Mouse (Mus musculus): ENCODE measurements around the gene Tgoln1. TPM values are rescaled to one million over a fixed set of nuclear protein-coding genes. Genes with fewer than 3 reads are reported as not detected.

The Tgoln1 gene
- polyA plus RNA-seq, 1 experiment from 2014 or later: 40.7 TPM

DNA sequence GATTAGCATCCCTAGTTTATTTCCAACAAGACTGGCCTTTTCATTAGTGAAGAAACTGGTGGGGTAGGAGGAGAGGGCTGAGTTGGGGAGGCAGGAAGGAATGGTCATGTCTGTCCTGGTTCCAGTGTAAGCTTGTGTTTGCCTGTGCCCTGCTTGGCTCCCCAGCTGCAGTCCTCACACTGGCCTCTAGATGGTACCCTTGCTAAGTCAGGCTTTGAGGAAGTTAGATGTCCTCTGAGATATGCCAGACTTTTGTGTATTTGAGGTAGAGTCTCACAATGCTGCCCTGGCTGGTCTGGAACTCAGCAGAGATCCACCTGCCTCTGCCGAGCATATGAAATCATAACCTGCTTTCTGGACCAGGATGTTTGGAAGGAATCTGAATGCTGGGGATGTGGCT lies 15.1 kb downstream of the Tgoln1 start:
- Histone ChIP-seq H3K36me3 (ENCODE audit: control insufficient read depth, insufficient read depth, low read length) (peaks cover 3% of the 10 kb centered on the region; the same call in 1 of the 2 replicates), H3K27ac (ENCODE audit: low read length) (no peak overlapping the region), H3K4me1 (ENCODE audit: control insufficient read depth, insufficient read depth, low read length) (peaks cover 10% of the 10 kb centered on the region), H3K9me3 (replicated peaks; ENCODE audit: control insufficient read depth, low read length, poor library complexity, severe bottlenecking) (no peaks in the 10 kb centered on the region), H3K4me2 (ENCODE audit: low read length) (no peak overlapping the region), H3K4me3 (ENCODE audit: low read depth, low read length) (no peak overlapping the region), H3K9ac (ENCODE audit: low read depth, low read length) (no peak overlapping the region), H3K27me3 (ENCODE audit: control insufficient read depth, insufficient read depth, low read depth, low read length) (no peaks in the 10 kb centered on the region)
- no peak for ATAC-seq
- 55% methylated on average over 1 of the region's 1 CpGs for WGBS

DNA sequence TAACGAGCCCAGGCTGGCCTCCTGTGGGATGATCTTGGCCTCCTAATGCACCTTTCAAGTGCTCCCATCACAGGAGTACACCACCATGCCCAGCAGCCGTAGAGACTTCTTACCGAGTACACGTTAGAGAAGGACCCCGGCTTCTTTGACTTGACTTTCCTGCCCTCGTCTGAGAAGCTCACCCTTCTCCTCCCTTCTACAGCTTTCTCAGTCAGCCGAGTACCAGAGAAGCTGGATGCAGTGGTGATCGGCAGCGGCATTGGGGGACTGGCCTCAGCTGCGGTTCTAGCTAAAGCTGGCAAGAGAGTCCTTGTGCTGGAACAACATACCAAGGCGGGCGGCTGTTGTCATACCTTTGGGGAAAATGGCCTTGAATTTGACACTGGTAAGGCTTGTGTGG lies 16.0 kb downstream of the Tgoln1 start:
- H3K4me1 ChIP-seq (ENCODE audit: control insufficient read depth, insufficient read depth, low read length): peaks cover 11% of the 10 kb centered on the region
- no peaks in the 10 kb centered on the region for H3K27me3 ChIP-seq (ENCODE audit: control insufficient read depth, insufficient read depth, low read depth, low read length)
- no peak overlapping the region for H3K4me3 ChIP-seq (ENCODE audit: low read depth, low read length)
- H3K36me3 ChIP-seq (ENCODE audit: control insufficient read depth, insufficient read depth, low read length): 0 out of 2 replicates have a peak, but pooled peaks cover 2% of the 10 kb centered on the region
- no peak for ATAC-seq
- no peak overlapping the region for H3K27ac ChIP-seq (ENCODE audit: low read length)
- no peak overlapping the region for H3K4me2 ChIP-seq (ENCODE audit: low read length)
- WGBS: 89% methylated on average over 12 of the region's 12 CpGs
- H3K9ac ChIP-seq (ENCODE audit: low read depth, low read length): no peak overlapping the region
- H3K9me3 ChIP-seq (replicated peaks; ENCODE audit: control insufficient read depth, low read length, poor library complexity, severe bottlenecking): no peaks in the 10 kb centered on the region

DNA sequence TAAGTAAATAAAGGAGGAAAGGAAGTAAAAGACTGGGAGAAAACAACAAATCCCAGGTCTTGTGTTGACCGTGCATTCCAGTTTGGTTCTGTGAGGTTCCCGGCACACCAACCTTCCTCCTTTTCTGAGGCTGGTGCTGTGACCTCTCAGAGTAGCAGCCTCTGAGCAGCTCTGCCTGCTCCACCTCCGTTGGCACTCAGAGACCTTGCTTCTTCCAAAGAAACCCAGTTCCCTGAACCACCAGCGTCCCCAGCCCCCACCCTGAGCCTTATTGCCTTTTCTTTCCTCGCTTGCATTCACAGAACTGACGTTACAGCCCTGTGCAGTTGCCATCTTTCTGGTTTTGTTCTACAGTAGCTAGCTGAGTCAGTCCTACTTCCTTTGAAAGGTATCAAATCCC lies 16.6 kb downstream of the Tgoln1 start:
- WGBS: 85% methylated on average over 6 of the region's 6 CpGs
- no peaks in the 10 kb centered on the region for H3K9me3 ChIP-seq (replicated peaks; ENCODE audit: control insufficient read depth, low read length, poor library complexity, severe bottlenecking)
- H3K36me3 ChIP-seq (ENCODE audit: control insufficient read depth, insufficient read depth, low read length): 0 out of 2 replicates have a peak, but pooled peaks cover 2% of the 10 kb centered on the region
- H3K27ac ChIP-seq (ENCODE audit: low read length): no peak overlapping the region
- no peak overlapping the region for H3K9ac ChIP-seq (ENCODE audit: low read depth, low read length)
- H3K4me1 ChIP-seq (ENCODE audit: control insufficient read depth, insufficient read depth, low read length): peaks cover 11% of the 10 kb centered on the region
- no peak for ATAC-seq
- no peaks in the 10 kb centered on the region for H3K27me3 ChIP-seq (ENCODE audit: control insufficient read depth, insufficient read depth, low read depth, low read length)
- no peak overlapping the region for H3K4me2 ChIP-seq (ENCODE audit: low read length)
- H3K4me3 ChIP-seq (ENCODE audit: low read depth, low read length): no peak overlapping the region

DNA sequence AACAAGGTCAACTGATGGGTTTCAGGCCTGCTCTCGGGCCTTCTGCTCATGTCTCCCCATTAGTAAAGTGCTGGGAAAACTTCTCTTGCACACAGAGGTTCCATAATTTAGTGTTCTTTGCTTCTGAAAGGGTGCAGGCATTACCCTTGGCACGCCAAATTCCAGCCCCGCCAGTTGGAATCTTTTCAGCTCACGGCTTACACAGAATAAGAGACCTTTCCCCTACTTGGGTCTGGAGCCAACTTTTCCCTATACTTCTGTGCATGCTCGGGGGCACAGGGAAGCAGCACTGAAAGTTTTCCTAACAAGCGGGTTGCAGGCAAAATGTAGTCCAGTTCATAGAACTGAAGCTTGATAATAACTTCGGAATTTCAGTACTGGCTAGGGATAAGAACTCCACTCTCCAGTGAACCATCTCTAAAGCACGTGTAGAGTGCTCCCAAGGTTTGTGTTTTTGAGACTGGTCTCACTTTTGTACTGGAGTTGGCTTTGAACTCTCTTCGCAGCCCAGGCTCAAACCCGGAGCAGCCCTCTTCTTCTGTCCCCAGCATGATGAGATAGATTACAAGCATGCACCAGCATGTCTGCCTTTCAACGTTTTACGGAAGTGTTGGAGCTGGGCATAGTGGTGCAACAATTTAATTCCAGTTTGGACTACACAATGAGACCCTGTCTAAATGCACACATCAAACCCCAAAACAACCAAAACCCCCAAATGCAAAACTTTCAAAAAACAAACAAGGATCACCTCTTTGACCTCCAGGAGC lies 17.8 kb downstream of the Tgoln1 start:
- H3K27me3 ChIP-seq (ENCODE audit: control insufficient read depth, insufficient read depth, low read depth, low read length): no peaks in the 10 kb centered on the region
- H3K4me3 ChIP-seq (ENCODE audit: low read depth, low read length): peak overlapping the region; percentile 72
- WGBS: 45% methylated on average over 12 of the region's 12 CpGs
- H3K36me3 ChIP-seq (ENCODE audit: control insufficient read depth, insufficient read depth, low read length): no peaks in the 10 kb centered on the region
- peak overlapping the region; percentile 81; the same call in 1 of the 2 replicates for H3K9ac ChIP-seq (ENCODE audit: low read depth, low read length)
- peaks cover 11% of the 10 kb centered on the region for H3K4me1 ChIP-seq (ENCODE audit: control insufficient read depth, insufficient read depth, low read length)
- no peaks in the 10 kb centered on the region for H3K9me3 ChIP-seq (replicated peaks; ENCODE audit: control insufficient read depth, low read length, poor library complexity, severe bottlenecking)
- ATAC-seq: peak; percentile 7; the same call in 1 of the 2 replicates
- H3K4me2 ChIP-seq (ENCODE audit: low read length): peak overlapping the region; percentile 87
- peak overlapping the region; percentile 43 for H3K27ac ChIP-seq (ENCODE audit: low read length)

- peak within 1 kb of the TSS; percentile 72 for H3K4me3 ChIP-seq (ENCODE audit: low read depth, low read length)
- H3K4me1 ChIP-seq (ENCODE audit: control insufficient read depth, insufficient read depth, low read length): peaks cover 11% of the 10 kb centered on the region
- no peaks in the 10 kb centered on the region for H3K36me3 ChIP-seq (ENCODE audit: control insufficient read depth, insufficient read depth, low read length)
- peak within 1 kb of the TSS; percentile 47 for H3K27ac ChIP-seq (ENCODE audit: low read length)
- ATAC-seq: peak; percentile 95
- H3K4me2 ChIP-seq (ENCODE audit: low read length): peak within 1 kb of the TSS; percentile 87
- no peaks in the 10 kb centered on the region for H3K9me3 ChIP-seq (replicated peaks; ENCODE audit: control insufficient read depth, low read length, poor library complexity, severe bottlenecking)
- WGBS: under 1% methylated on average over 38 of the region's 38 CpGs
- no peaks in the 10 kb centered on the region for H3K27me3 ChIP-seq (ENCODE audit: control insufficient read depth, insufficient read depth, low read depth, low read length)
- peak within 1 kb of the TSS; percentile 81 for H3K9ac ChIP-seq (ENCODE audit: low read depth, low read length)
Observed at GRCm38 (mm10) chr6:72597956-72598753, 18.6 kb downstream of the Tgoln1 start, which contains the start of the genes Elmod3 and Retsat. Elmod3 (minus strand) TSS chr6:72598413. Retsat (plus strand) TSS chr6:72598475.

DNA sequence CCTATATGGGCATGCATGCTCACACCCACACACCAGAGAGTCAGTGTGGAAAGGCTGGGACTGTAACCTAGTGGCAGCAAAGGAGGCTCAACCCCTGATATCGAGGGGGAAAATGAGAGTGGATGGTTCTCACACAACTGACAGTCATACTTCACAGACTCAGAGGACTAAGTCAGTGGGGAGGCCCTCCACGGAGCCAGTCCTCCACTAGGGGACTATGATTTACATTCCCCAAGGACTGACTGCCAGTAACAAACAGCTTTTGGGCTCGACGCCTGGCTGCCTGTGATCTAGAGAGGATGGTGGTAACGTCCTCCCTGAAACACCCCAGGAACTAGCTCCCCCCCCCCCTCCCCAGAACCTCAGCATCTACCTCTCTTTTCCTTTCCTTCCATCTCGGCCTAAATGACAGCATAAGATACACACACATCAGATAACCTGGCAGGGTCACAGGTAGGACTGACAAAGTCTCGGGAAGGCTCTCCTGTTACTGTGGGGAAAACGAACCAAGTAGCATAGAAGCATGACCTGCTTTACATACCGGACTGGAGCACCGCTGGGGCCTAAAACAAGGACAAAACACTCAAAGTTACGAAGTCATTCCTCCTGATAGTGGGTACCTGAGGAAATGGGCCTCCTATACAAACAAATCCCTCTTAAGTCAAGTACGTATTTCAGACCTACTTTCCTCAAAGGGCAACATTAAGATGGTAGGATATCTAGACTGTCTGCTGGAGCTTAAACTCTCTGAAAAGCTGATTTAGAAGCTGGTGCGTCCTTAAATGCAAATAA lies 19.5 kb downstream of the Tgoln1 start:
- Histone ChIP-seq H3K4me1 (ENCODE audit: control insufficient read depth, insufficient read depth, low read length) (peaks cover 11% of the 10 kb centered on the region), H3K27me3 (ENCODE audit: control insufficient read depth, insufficient read depth, low read depth, low read length) (no peaks in the 10 kb centered on the region), H3K27ac (ENCODE audit: low read length) (no peak overlapping the region; the same call in 1 of the 2 replicates), H3K9ac (ENCODE audit: low read depth, low read length) (peak overlapping the region; percentile 81), H3K4me3 (ENCODE audit: low read depth, low read length) (peak overlapping the region; percentile 72), H3K36me3 (ENCODE audit: control insufficient read depth, insufficient read depth, low read length) (no peaks in the 10 kb centered on the region), H3K4me2 (ENCODE audit: low read length) (peak overlapping the region; percentile 87), H3K9me3 (replicated peaks; ENCODE audit: control insufficient read depth, low read length, poor library complexity, severe bottlenecking) (no peaks in the 10 kb centered on the region)
- ATAC-seq: 0 out of 2 replicates have a peak, but pooled peaks have one; percentile 1
- 43% methylated on average over 13 of the region's 13 CpGs for WGBS

DNA sequence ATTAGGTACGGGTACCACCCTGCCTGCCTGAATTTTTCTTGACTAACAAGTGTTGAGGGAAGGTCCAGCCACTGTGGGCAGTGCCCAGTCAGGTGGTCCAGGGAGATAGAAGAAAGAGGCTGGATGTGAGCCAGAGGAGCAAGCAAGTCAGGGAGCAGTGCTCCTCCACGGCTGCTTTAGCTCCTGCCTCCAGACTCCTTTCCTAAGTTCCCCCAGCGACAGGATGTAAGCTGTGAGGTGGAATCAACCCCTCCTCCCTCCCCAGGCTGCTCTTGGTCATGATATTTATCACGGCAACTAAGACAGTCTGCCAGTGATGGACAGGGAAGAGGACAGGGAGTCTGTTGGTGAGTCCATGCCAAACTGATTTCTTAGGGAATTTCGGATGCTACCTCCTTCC lies 22.9 kb downstream of the Tgoln1 start:
- no peaks in the 10 kb centered on the region for H3K27me3 ChIP-seq (ENCODE audit: control insufficient read depth, insufficient read depth, low read depth, low read length)
- H3K27ac ChIP-seq (ENCODE audit: low read length): no peak overlapping the region
- peaks cover 11% of the 10 kb centered on the region for H3K4me1 ChIP-seq (ENCODE audit: control insufficient read depth, insufficient read depth, low read length)
- H3K4me2 ChIP-seq (ENCODE audit: low read length): no peak overlapping the region
- H3K4me3 ChIP-seq (ENCODE audit: low read depth, low read length): no peak overlapping the region
- no peak for ATAC-seq
- 71% methylated on average over 5 of the region's 5 CpGs for WGBS
- H3K9ac ChIP-seq (ENCODE audit: low read depth, low read length): no peak overlapping the region
- H3K9me3 ChIP-seq (replicated peaks; ENCODE audit: control insufficient read depth, low read length, poor library complexity, severe bottlenecking): no peaks in the 10 kb centered on the region
- no peaks in the 10 kb centered on the region for H3K36me3 ChIP-seq (ENCODE audit: control insufficient read depth, insufficient read depth, low read length)

GRCm38 (mm10) chr6:72593011-72593803 lies 23.6 kb downstream of the Tgoln1 start:
- Histone ChIP-seq H3K4me3 (ENCODE audit: low read depth, low read length) (no peak overlapping the region), H3K9ac (ENCODE audit: low read depth, low read length) (no peak overlapping the region), H3K9me3 (replicated peaks; ENCODE audit: control insufficient read depth, low read length, poor library complexity, severe bottlenecking) (no peaks in the 10 kb centered on the region), H3K4me1 (ENCODE audit: control insufficient read depth, insufficient read depth, low read length) (peaks cover 11% of the 10 kb centered on the region), H3K27ac (ENCODE audit: low read length) (no peak overlapping the region), H3K27me3 (ENCODE audit: control insufficient read depth, insufficient read depth, low read depth, low read length) (no peaks in the 10 kb centered on the region), H3K36me3 (ENCODE audit: control insufficient read depth, insufficient read depth, low read length) (no peaks in the 10 kb centered on the region), H3K4me2 (ENCODE audit: low read length) (no peak overlapping the region)
- WGBS: 72% methylated on average over 6 of the region's 6 CpGs
- no peak for ATAC-seq
